Mouse (Mus musculus) bone marrow macrophage, adult 2 months (primary cell): ENCODE measurements around the gene Pdzk1.

Experiments used
- CTCF ChIP-seq: IDR thresholded peaks from 2 replicates; pipeline ENCODE4 v1.5.1; 2012; ENCODE audit warnings: low read depth, mild to moderate bottlenecking, low read length, moderate library complexity
- POLR2A ChIP-seq: IDR thresholded peaks from 2 replicates; pipeline ENCODE4 v1.6.1; 2012; ENCODE audit warnings: mild to moderate bottlenecking, low read depth, low read length, borderline replicate concordance

- TF ChIP-seq CTCF (no peak), POLR2A (no peak)
Measured at GRCm38 (mm10) chr3:96871070-96871469, 42.0 kb downstream of the Pdzk1 start.
